Mouse (Mus musculus) A20 (cell line): ENCODE measurements at regions not wholly inside any gene's neighbourhood (a gene's known extent, or its start where the extent isn't known, plus 50 kb on each side); places are given as distances from the start of the nearest gene placed in this dataset.

Experiments used
- DNase-seq: peaks from one replicate; pipeline ENCODE4 v3.0.0-alpha.2; 2011; ENCODE audit warnings: low read depth, low spot score

- no peak for DNase-seq
These were observed 256.8 kb upstream of the 3110018I06Rik start for GRCm38 (mm10) chr12:107231629-107232028.

GRCm38 (mm10) chr12:107250747-107251470 is 237.5 kb upstream of the 3110018I06Rik start:
- no peak for DNase-seq

GRCm38 (mm10) chr12:107251981-107252380 is 236.5 kb upstream of the 3110018I06Rik start:
- no peak for DNase-seq

- DNase-seq, result no peak
These were observed 226.4 kb upstream of the 3110018I06Rik start for GRCm38 (mm10) chr12:107262076-107262475.

GRCm38 (mm10) chr12:107262516-107262915 is 225.9 kb upstream of the 3110018I06Rik start:
- DNase-seq, result no peak

- DNase-seq, result no peak
These were observed 221.7 kb upstream of the 3110018I06Rik start for GRCm38 (mm10) chr12:107266696-107267095.

- DNase-seq, result no peak
These were observed 202.8 kb upstream of the 3110018I06Rik start for GRCm38 (mm10) chr12:107285622-107286021.

- DNase-seq, result no peak
These were observed 197.1 kb upstream of the 3110018I06Rik start for GRCm38 (mm10) chr12:107291377-107291776.

- DNase-seq, result no peak
These were observed 181.2 kb upstream of the 3110018I06Rik start for GRCm38 (mm10) chr12:107307094-107307740.

- DNase-seq, result no peak
These were observed 173.0 kb upstream of the 3110018I06Rik start for GRCm38 (mm10) chr12:107315446-107315845.

- DNase-seq, result no peak
These were observed 165.6 kb upstream of the 3110018I06Rik start for GRCm38 (mm10) chr12:107322861-107323260.

GRCm38 (mm10) chr12:107326101-107326500 is 162.3 kb upstream of the 3110018I06Rik start:
- no peak for DNase-seq

GRCm38 (mm10) chr12:107327107-107327770 is 161.2 kb upstream of the 3110018I06Rik start:
- DNase-seq, result no peak

- no peak for DNase-seq
These were observed 159.4 kb upstream of the 3110018I06Rik start for GRCm38 (mm10) chr12:107328986-107329385.

- DNase-seq, result no peak
These were observed 154.1 kb upstream of the 3110018I06Rik start for GRCm38 (mm10) chr12:107334366-107334765.

- DNase-seq, result no peak
These were observed 153.3 kb upstream of the 3110018I06Rik start for GRCm38 (mm10) chr12:107335106-107335505.

GRCm38 (mm10) chr12:107338758-107339157 is 149.7 kb upstream of the 3110018I06Rik start:
- no peak for DNase-seq

GRCm38 (mm10) chr12:107356211-107356610 is 132.2 kb upstream of the 3110018I06Rik start:
- no peak for DNase-seq

- DNase-seq, result no peak
These were observed 131.5 kb upstream of the 3110018I06Rik start for GRCm38 (mm10) chr12:107356974-107357373.

GRCm38 (mm10) chr12:107360511-107360910 is 127.9 kb upstream of the 3110018I06Rik start:
- no peak for DNase-seq

- DNase-seq, result no peak
These were observed 126.8 kb upstream of the 3110018I06Rik start for GRCm38 (mm10) chr12:107361606-107362005.

GRCm38 (mm10) chr12:107362120-107362519 is 126.3 kb upstream of the 3110018I06Rik start:
- no peak for DNase-seq

GRCm38 (mm10) chr12:107372254-107372653 is 116.2 kb upstream of the 3110018I06Rik start:
- no peak for DNase-seq
